Mouse (Mus musculus): ENCODE measurements around the gene Dcxr. TPM values are rescaled to one million over a fixed set of nuclear protein-coding genes. Genes with fewer than 3 reads are reported as not detected.

Gene Dcxr
- total and polyA plus RNA-seq, 3 experiments: 12.2 to 14.1 TPM; not detected in 1

GRCm38 (mm10) chr11:120740981-120741380 lies 13.9 kb upstream of the Dcxr start:
- Histone ChIP-seq H3K9ac (ENCODE audit: control insufficient read depth, low read depth, low read length, poor library complexity, severe bottlenecking) (no peak overlapping the region), H3K79me2 (ENCODE audit: control insufficient read depth, insufficient read depth, low read length, poor library complexity) (no peaks in the 10 kb centered on the region), H3K4me1 (ENCODE audit: control insufficient read depth in 1 of 2, insufficient read depth in 2 of 2, low read length in 2 of 2) (no peaks in the 10 kb centered on the region), H3K27me3 (ENCODE audit: control insufficient read depth in 1 of 2, insufficient read depth in 2 of 2, low read length in 2 of 2) (peaks cover 3% of the 10 kb centered on the region in 2 experiments), H3K27ac (ENCODE audit: control insufficient read depth, low read depth, low read length) (no peak overlapping the region), H3K36me3 (ENCODE audit: control insufficient read depth in 1 of 2, insufficient read depth in 2 of 2, low read length in 2 of 2) (no peaks in the 10 kb centered on the region), H3K4me3 (ENCODE audit: control insufficient read depth in 1 of 2, insufficient read depth in 1 of 2, low read depth in 2 of 2, low read length in 2 of 2) (no peak overlapping the region), H3K9me3 (replicated peaks; ENCODE audit: insufficient read depth, low read length) (no peaks in the 10 kb centered on the region)
- TF ChIP-seq USF2 (IDR thresholded peaks at IDR 0.05; ENCODE audit: borderline replicate concordance in 1 of 2, insufficient read depth in 1 of 2, low read depth in 1 of 2, low read length in 2 of 2): no peak
- TF ChIP-seq MEF2A (IDR thresholded peaks at IDR 0.05; ENCODE audit: extremely low read depth, insufficient replicate concordance, low read depth, low read length, poor library complexity, severe bottlenecking): no peak
- TF ChIP-seq SIN3A (IDR thresholded peaks at IDR 0.05; ENCODE audit: low read length): no peak
- no peak for TF ChIP-seq E2F4 (IDR thresholded peaks at IDR 0.05; ENCODE audit: borderline replicate concordance, low read depth, low read length)
- TF ChIP-seq NRF1 (IDR thresholded peaks at IDR 0.05; ENCODE audit: insufficient read depth, low read depth, low read length, poor library complexity, severe bottlenecking): no peak
- TF ChIP-seq ZC3H11A (IDR thresholded peaks at IDR 0.05; ENCODE audit: low read depth, low read length): no peak
- TF ChIP-seq TBP (IDR thresholded peaks at IDR 0.05; ENCODE audit: low read depth, low read length): no peak
- no peak for TF ChIP-seq GATA1 (IDR thresholded peaks at IDR 0.05; ENCODE audit: low read depth, low read length)
- TF ChIP-seq ZMIZ1 (IDR thresholded peaks at IDR 0.05; ENCODE audit: low read depth, low read length): no peak
- TF ChIP-seq MAZ (IDR thresholded peaks at IDR 0.05; ENCODE audit: low read depth, low read length): no peak
- no peak for TF ChIP-seq MYB (IDR thresholded peaks at IDR 0.05; ENCODE audit: low read depth, low read length)
- TF ChIP-seq HCFC1 (IDR thresholded peaks at IDR 0.05; ENCODE audit: low read depth, low read length): no peak
- DNase-seq (ENCODE audit: low read depth, low spot score): no peak

GRCm38 (mm10) chr11:120736424-120736823 lies 9.3 kb upstream of the Dcxr start:
- H3K36me3 ChIP-seq (ENCODE audit: control insufficient read depth in 1 of 2, insufficient read depth in 2 of 2, low read length in 2 of 2): no peaks in the 10 kb centered on the region
- no peak overlapping the region for H3K4me3 ChIP-seq (ENCODE audit: control insufficient read depth in 1 of 2, insufficient read depth in 1 of 2, low read depth in 2 of 2, low read length in 2 of 2)
- H3K4me1 ChIP-seq (ENCODE audit: control insufficient read depth in 1 of 2, insufficient read depth in 2 of 2, low read length in 2 of 2): no peaks in the 10 kb centered on the region
- H3K27me3 ChIP-seq (ENCODE audit: control insufficient read depth in 1 of 2, insufficient read depth in 2 of 2, low read length in 2 of 2): peaks cover 3 to 4% of the 10 kb centered on the region in 2 experiments
- TF ChIP-seq UBTF (IDR thresholded peaks at IDR 0.05; ENCODE audit: borderline replicate concordance, insufficient read depth, low read depth, low read length) (no peak), HCFC1 (IDR thresholded peaks at IDR 0.05; ENCODE audit: low read depth, low read length) (no peak), NRF1 (IDR thresholded peaks at IDR 0.05; ENCODE audit: insufficient read depth, low read depth, low read length, poor library complexity, severe bottlenecking) (no peak), ZNF384 (IDR thresholded peaks at IDR 0.05; ENCODE audit: low read depth, low read length) (no peak), POLR2AphosphoS2 (IDR thresholded peaks at IDR 0.05; ENCODE audit: low read length) (no peak), MYB (IDR thresholded peaks at IDR 0.05; ENCODE audit: low read depth, low read length) (no peak), GABPA (IDR thresholded peaks at IDR 0.05; ENCODE audit: low read depth, low read length) (no peak), TBP (IDR thresholded peaks at IDR 0.05; ENCODE audit: low read depth, low read length) (no peak), EP300 (IDR thresholded peaks at IDR 0.05; ENCODE audit: low read depth in 1 of 2, low read length in 2 of 2) (no peak), KAT2A (conservative IDR thresholded peaks at IDR 0.05; ENCODE audit: low read depth, low read length) (no peak), ZMIZ1 (IDR thresholded peaks at IDR 0.05; ENCODE audit: low read depth, low read length) (no peak), BHLHE40 (IDR thresholded peaks at IDR 0.05; ENCODE audit: borderline replicate concordance, low read depth, low read length) (no peak), MAZ (IDR thresholded peaks at IDR 0.05; ENCODE audit: low read depth, low read length) (no peak), ELF1 (IDR thresholded peaks at IDR 0.05; ENCODE audit: low read depth, low read length) (no peak), MAX (IDR thresholded peaks at IDR 0.05; ENCODE audit: low read length) (no peak), POLR2AphosphoS5 (IDR thresholded peaks at IDR 0.05; ENCODE audit: borderline replicate concordance, low read depth, low read length) (no peak), CHD2 (IDR thresholded peaks at IDR 0.05; ENCODE audit: low read length) (no peak), CTCF (IDR thresholded peaks at IDR 0.05 in 2 of 3, conservative IDR thresholded peaks at IDR 0.05 in 1 of 3; ENCODE audit: control insufficient read depth in 1 of 3, insufficient read depth in 1 of 3, low read depth in 2 of 3, low read length in 3 of 3, poor library complexity in 1 of 3, severe bottlenecking in 1 of 3) (no peak), USF2 (IDR thresholded peaks at IDR 0.05; ENCODE audit: borderline replicate concordance in 1 of 2, insufficient read depth in 1 of 2, low read depth in 1 of 2, low read length in 2 of 2) (no peak)
- H3K9ac ChIP-seq (ENCODE audit: control insufficient read depth, low read depth, low read length, poor library complexity, severe bottlenecking): no peak overlapping the region
- no peaks in the 10 kb centered on the region for H3K79me2 ChIP-seq (ENCODE audit: control insufficient read depth, insufficient read depth, low read length, poor library complexity)
- no peak for DNase-seq (ENCODE audit: low read depth, low spot score)
- no peaks in the 10 kb centered on the region for H3K9me3 ChIP-seq (replicated peaks; ENCODE audit: insufficient read depth, low read length)
- no peak overlapping the region for H3K27ac ChIP-seq (ENCODE audit: control insufficient read depth, low read depth, low read length)

Measured in MEL (cell line).